Mouse (Mus musculus): ENCODE measurements around the gene Tacr2. TPM values are rescaled to one million over a fixed set of nuclear protein-coding genes. Genes with fewer than 3 reads are reported as not detected.
A peak's percentile ranks its signal among the peaks of the same experiment; 100 is the strongest.

Tacr2 gene
- total and polyA plus RNA-seq, 3 experiments, result 0.06 TPM; not detected in 2

DNA sequence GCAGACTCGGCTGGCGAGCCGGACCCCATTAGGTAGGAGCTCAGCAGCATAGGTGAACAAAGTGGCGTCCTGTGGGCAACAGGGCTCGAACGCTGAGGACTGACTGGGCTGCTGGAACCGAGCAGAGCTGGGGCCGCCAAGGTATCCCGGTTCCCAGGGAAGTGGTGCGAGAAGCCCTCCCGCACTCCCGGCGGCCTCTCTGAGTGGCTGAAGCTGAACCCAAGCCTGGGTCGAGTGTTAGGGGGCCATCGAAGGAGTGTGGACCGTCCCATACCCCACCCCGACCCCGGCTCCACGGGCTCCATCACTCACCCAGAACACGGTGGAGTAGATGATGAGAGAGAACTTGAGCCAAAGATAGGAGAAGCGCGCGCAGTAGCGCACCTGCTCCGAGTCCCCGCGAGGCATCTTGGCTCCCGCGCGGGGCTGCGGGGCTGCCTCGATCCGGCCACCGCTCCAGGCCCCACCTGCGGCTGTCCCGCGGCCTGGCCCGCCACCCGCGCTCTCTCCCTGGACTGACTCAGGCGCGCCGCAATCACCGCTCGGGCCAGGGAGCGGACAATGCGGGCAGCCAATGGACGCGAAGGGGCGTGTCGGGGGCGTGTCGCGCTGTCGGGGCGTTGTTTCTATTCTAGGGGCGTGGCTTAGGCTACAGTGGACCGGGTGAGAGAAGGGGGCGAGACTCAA is 21.4 kb upstream of the Tacr2 start, which contains the start of gene Tspan15:
Tspan15 (minus strand) TSS at position 544 of the 687 bp plus-strand sequence.
- Histone ChIP-seq H3K4me1 (ENCODE audit: control insufficient read depth in 1 of 2, insufficient read depth in 2 of 2, low read length in 2 of 2) (peaks cover 0 to 3% of the 10 kb centered on the region in 2 experiments; a peak in 2 of 4 replicates), H3K27ac (ENCODE audit: control insufficient read depth, low read depth, low read length) (no peak within 1 kb of the TSS), H3K27me3 (ENCODE audit: control insufficient read depth in 1 of 2, insufficient read depth in 2 of 2, low read length in 2 of 2) (no peaks in the 10 kb centered on the region), H3K9ac (ENCODE audit: control insufficient read depth, low read depth, low read length, poor library complexity, severe bottlenecking) (peak within 1 kb of the TSS; percentile 32; the same call in 1 of the 2 replicates), H3K79me2 (ENCODE audit: control insufficient read depth, insufficient read depth, low read length, poor library complexity) (no peaks in the 10 kb centered on the region), H3K4me3 (ENCODE audit: control insufficient read depth in 1 of 2, insufficient read depth in 1 of 2, low read depth in 2 of 2, low read length in 2 of 2) (peak within 1 kb of the TSS; percentile 40 to 51; a peak in 3 of 4 replicates), H3K36me3 (ENCODE audit: control insufficient read depth in 1 of 2, insufficient read depth in 2 of 2, low read length in 2 of 2) (no peaks in the 10 kb centered on the region), H3K9me3 (replicated peaks; ENCODE audit: insufficient read depth, low read length) (no peaks in the 10 kb centered on the region)
- TF ChIP-seq USF1 (IDR thresholded peaks at IDR 0.05; ENCODE audit: low read depth, low read length) (no peak), MXI1 (IDR thresholded peaks at IDR 0.05; ENCODE audit: low read depth, low read length) (peak; percentile 30; the same call in 1 of the 2 replicates), MAFK (IDR thresholded peaks at IDR 0.05; ENCODE audit: borderline replicate concordance, low read depth, low read length) (no peak), NELFE (IDR thresholded peaks at IDR 0.05; ENCODE audit: low read depth, low read length) (0 out of 2 replicates have a peak, but pooled peaks have one; percentile 23), POLR2A (IDR thresholded peaks at IDR 0.05; ENCODE audit: control insufficient read depth in 1 of 2, insufficient read depth in 1 of 2, low read depth in 1 of 2, low read length in 2 of 2, poor library complexity in 1 of 2) (peak in 1 of 2 experiments; percentile 15; a peak in 1 of 4 replicates), SIN3A (IDR thresholded peaks at IDR 0.05; ENCODE audit: low read length) (peak; percentile 36), TCF12 (IDR thresholded peaks at IDR 0.05; ENCODE audit: low read depth, low read length) (peak; percentile 19; the same call in 1 of the 2 replicates), USF2 (IDR thresholded peaks at IDR 0.05; ENCODE audit: borderline replicate concordance in 1 of 2, insufficient read depth in 1 of 2, low read depth in 1 of 2, low read length in 2 of 2) (no peak), BHLHE40 (IDR thresholded peaks at IDR 0.05; ENCODE audit: borderline replicate concordance, low read depth, low read length) (no peak)
- peak; percentile 90 for DNase-seq (ENCODE audit: low read depth, low spot score)

DNA sequence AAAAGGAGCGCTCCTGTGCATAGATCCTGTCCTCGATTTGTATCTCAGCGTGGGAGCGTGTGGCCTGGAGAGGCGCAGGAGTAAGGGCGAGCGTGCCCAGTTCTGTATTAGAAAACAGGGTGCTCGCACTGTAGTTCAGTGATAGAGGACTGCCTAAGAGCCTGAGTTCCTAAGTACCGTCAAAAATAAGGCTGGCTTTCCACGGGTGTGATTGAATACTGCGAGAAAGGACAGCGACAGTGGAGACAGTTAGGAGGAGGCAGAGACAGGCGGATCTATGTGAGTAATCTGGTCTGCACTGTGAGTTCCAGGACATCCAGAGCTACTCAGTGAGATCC is 20.9 kb upstream of the Tacr2 start:
- H3K27me3 ChIP-seq (ENCODE audit: control insufficient read depth in 1 of 2, insufficient read depth in 2 of 2, low read length in 2 of 2), result no peaks in the 10 kb centered on the region
- H3K79me2 ChIP-seq (ENCODE audit: control insufficient read depth, insufficient read depth, low read length, poor library complexity), result no peaks in the 10 kb centered on the region
- no peak for TF ChIP-seq USF2 (IDR thresholded peaks at IDR 0.05; ENCODE audit: borderline replicate concordance in 1 of 2, insufficient read depth in 1 of 2, low read depth in 1 of 2, low read length in 2 of 2)
- TF ChIP-seq RCOR1 (IDR thresholded peaks at IDR 0.05; ENCODE audit: low read depth, low read length), result no peak
- TF ChIP-seq POLR2A (IDR thresholded peaks at IDR 0.05; ENCODE audit: control insufficient read depth in 1 of 2, insufficient read depth in 1 of 2, low read depth in 1 of 2, low read length in 2 of 2, poor library complexity in 1 of 2), result no peak
- no peak for TF ChIP-seq MXI1 (IDR thresholded peaks at IDR 0.05; ENCODE audit: low read depth, low read length)
- no peak for TF ChIP-seq CTCF (IDR thresholded peaks at IDR 0.05 in 2 of 3, conservative IDR thresholded peaks at IDR 0.05 in 1 of 3; ENCODE audit: control insufficient read depth in 1 of 3, insufficient read depth in 1 of 3, low read depth in 2 of 3, low read length in 3 of 3, poor library complexity in 1 of 3, severe bottlenecking in 1 of 3)
- 0 out of 2 replicates have a peak, but pooled peaks have one; percentile 35 for TF ChIP-seq MAX (IDR thresholded peaks at IDR 0.05; ENCODE audit: low read length)
- no peak for TF ChIP-seq BHLHE40 (IDR thresholded peaks at IDR 0.05; ENCODE audit: borderline replicate concordance, low read depth, low read length)
- no peak for TF ChIP-seq USF1 (IDR thresholded peaks at IDR 0.05; ENCODE audit: low read depth, low read length)
- peak overlapping the region; percentile 29; the same call in 1 of the 2 replicates for H3K9ac ChIP-seq (ENCODE audit: control insufficient read depth, low read depth, low read length, poor library complexity, severe bottlenecking)
- H3K4me3 ChIP-seq (ENCODE audit: control insufficient read depth in 1 of 2, insufficient read depth in 1 of 2, low read depth in 2 of 2, low read length in 2 of 2), result peak overlapping the region; percentile 26 to 51; a peak in 2 of 4 replicates
- DNase-seq (ENCODE audit: low read depth, low spot score), result no peak
- H3K4me1 ChIP-seq (ENCODE audit: control insufficient read depth in 1 of 2, insufficient read depth in 2 of 2, low read length in 2 of 2), result peaks cover 0 to 3% of the 10 kb centered on the region in 2 experiments; a peak in 2 of 4 replicates
- no peaks in the 10 kb centered on the region for H3K36me3 ChIP-seq (ENCODE audit: control insufficient read depth in 1 of 2, insufficient read depth in 2 of 2, low read length in 2 of 2)
- no peaks in the 10 kb centered on the region for H3K9me3 ChIP-seq (replicated peaks; ENCODE audit: insufficient read depth, low read length)
- H3K27ac ChIP-seq (ENCODE audit: control insufficient read depth, low read depth, low read length), result no peak overlapping the region

Data from MEL (cell line).